Mouse (Mus musculus) midbrain, embryonic 15.5 days (tissue): Measurements from ENCODE around the gene Rere. TPM values are rescaled to one million over a fixed set of nuclear protein-coding genes. Genes with fewer than 3 reads are reported as not detected.
"Not testable (repeated sequence)": the region's sequence is repeated elsewhere in the genome, so short reads cannot be mapped to it uniquely, and the experiment has no call there.

Experiments
- ATAC-seq: fragments of 200-750 bp; cut with Nextera tagmentation; replicated peaks from 2 replicates; pipeline ENCODE4 v1.8.0; 2017; ENCODE audit warnings: moderate TSS enrichment
- H3K27ac ChIP-seq: fragments of 300-500 bp; sonication (generic); 2 replicates; pipeline ENCODE4 v1.5.1; 2015; ENCODE audit warnings: mild to moderate bottlenecking, inconsistent platforms
- H3K27me3 ChIP-seq: fragments of 300-500 bp; sonication (generic); replicated peaks from 2 replicates; pipeline ENCODE4 v1.6.1; 2015; ENCODE audit warnings: inconsistent platforms
- H3K36me3 ChIP-seq: fragments of 300-500 bp; sonication (generic); replicated peaks from 2 replicates; pipeline ENCODE4 v1.6.1; 2015; ENCODE audit warnings: inconsistent platforms
- H3K4me1 ChIP-seq: fragments of 300-500 bp; sonication (generic); 2 replicates; pipeline ENCODE4 v1.6.1; 2015; ENCODE audit warnings: inconsistent platforms
- H3K4me2 ChIP-seq: fragments of 300-500 bp; sonication (generic); 2 replicates; pipeline ENCODE4 v1.6.1; 2015; ENCODE audit warnings: inconsistent platforms, mild to moderate bottlenecking, moderate library complexity
- H3K4me3 ChIP-seq: fragments of 300-500 bp; sonication (generic); 2 replicates; pipeline ENCODE4 v1.5.1; 2015; ENCODE audit warnings: mild to moderate bottlenecking, inconsistent platforms
- H3K9ac ChIP-seq: fragments of 300-500 bp; sonication (generic); 2 replicates; pipeline ENCODE4 v1.6.1; 2015; ENCODE audit warnings: mild to moderate bottlenecking, inconsistent platforms
- H3K9me3 ChIP-seq: fragments of 300-500 bp; sonication (generic); 2 replicates; pipeline ENCODE4 v1.6.1; 2016; ENCODE audit warnings: inconsistent platforms
- WGBS: fragments of 180-500 bp; shearing (Covaris S2); methylation state at CpG from one replicate; pipeline ENCODE4 v1.1.7; 2015; ENCODE audit warnings: mixed read lengths; 5-methylcytosine and 5-hydroxymethylcytosine counted together
- polyA plus RNA-seq: library from polyadenylated mRNA; unstranded; fragments of >200 nt; fragmentation: Nextera tagmentation; extraction: Ambion mirVana; gene quantifications from 2 replicates; pipeline ENCODE4 v1.2.1, GENCODE M21; 2015

Rere gene
- polyA plus RNA-seq, 1 experiment from 2014 or later: 37.4 TPM

- no peaks in the 10 kb centered on the region for H3K9me3 ChIP-seq
- H3K9ac ChIP-seq: no peak overlapping the region; the same call in 1 of the 2 replicates
- ATAC-seq: peak; percentile 69
- H3K4me2 ChIP-seq: peak overlapping the region; percentile 29
- 2% methylated on average over 9 of the region's 9 CpGs for WGBS
- H3K27ac ChIP-seq: peak overlapping the region; percentile 57; the same call in 1 of the 2 replicates
- peaks cover 19% of the 10 kb centered on the region for H3K4me1 ChIP-seq
- H3K4me3 ChIP-seq: no peak overlapping the region
- no peaks in the 10 kb centered on the region for H3K27me3 ChIP-seq
- no peaks in the 10 kb centered on the region for H3K36me3 ChIP-seq
These were observed 8.7 kb upstream of the Rere start for GRCm38 (mm10) chr4:150272725-150273124.

- ATAC-seq: no peak
- H3K36me3 ChIP-seq: no peaks in the 10 kb centered on the region
- no peaks in the 10 kb centered on the region for H3K9me3 ChIP-seq
- H3K27me3 ChIP-seq: no peaks in the 10 kb centered on the region
- H3K4me3 ChIP-seq: no peak overlapping the region
- WGBS: 84% methylated on average over 5 of the region's 5 CpGs
- H3K27ac ChIP-seq: no peak overlapping the region
- H3K9ac ChIP-seq: no peak overlapping the region
- no peak overlapping the region for H3K4me2 ChIP-seq
- H3K4me1 ChIP-seq: peaks cover 22% of the 10 kb centered on the region
These were observed 5.9 kb upstream of the Rere start for GRCm38 (mm10) chr4:150275531-150275930.

- H3K27ac ChIP-seq: 0 out of 2 replicates have a peak overlapping the region, but pooled peaks have one; percentile 15
- WGBS: 83% methylated on average over 7 of the region's 7 CpGs
- H3K9ac ChIP-seq, ATAC-seq, H3K4me3 ChIP-seq, H3K36me3 ChIP-seq, H3K9me3 ChIP-seq, H3K27me3 ChIP-seq, H3K4me2 ChIP-seq: not testable (repeated sequence)
- peaks cover 18% of the 10 kb centered on the region for H3K4me1 ChIP-seq
These were observed 2.1 kb upstream of the Rere start for GRCm38 (mm10) chr4:150279336-150279735.

- H3K4me2 ChIP-seq: no peak overlapping the region
- H3K4me1 ChIP-seq: peaks cover 20% of the 10 kb centered on the region
- no peaks in the 10 kb centered on the region for H3K9me3 ChIP-seq
- no peaks in the 10 kb centered on the region for H3K36me3 ChIP-seq
- 63% methylated on average over 2 of the region's 2 CpGs for WGBS
- ATAC-seq: no peak
- peak overlapping the region; percentile 99 for H3K27ac ChIP-seq
- no peak overlapping the region for H3K9ac ChIP-seq
- no peak overlapping the region for H3K4me3 ChIP-seq
- H3K27me3 ChIP-seq: no peaks in the 10 kb centered on the region
These were observed 1.4 kb upstream of the Rere start for GRCm38 (mm10) chr4:150280002-150280401.

GRCm38 (mm10) chr4:150280459-150280858 lies 987 bp upstream of the Rere start:
- no peaks in the 10 kb centered on the region for H3K27me3 ChIP-seq
- peak overlapping the region; percentile 99 for H3K27ac ChIP-seq
- H3K36me3 ChIP-seq: no peaks in the 10 kb centered on the region
- H3K4me2 ChIP-seq: peak overlapping the region; percentile 70
- peaks cover 21% of the 10 kb centered on the region for H3K4me1 ChIP-seq
- peak overlapping the region; percentile 69 for H3K4me3 ChIP-seq
- H3K9me3 ChIP-seq: no peaks in the 10 kb centered on the region
- WGBS: 51% methylated on average over 4 of the region's 4 CpGs
- ATAC-seq: no peak
- H3K9ac ChIP-seq: no peak overlapping the region

GRCm38 (mm10) chr4:150281891-150282630 lies 615 bp downstream of the Rere start:
- Histone ChIP-seq H3K27me3 (no peaks in the 10 kb centered on the region), H3K4me3 (peak overlapping the region; percentile 69), H3K4me2 (peak overlapping the region; percentile 75), H3K9ac (peak overlapping the region; percentile 88), H3K9me3 (no peaks in the 10 kb centered on the region), H3K4me1 (peaks cover 27% of the 10 kb centered on the region), H3K27ac (peak overlapping the region; percentile 99), H3K36me3 (no peaks in the 10 kb centered on the region)
- WGBS: under 1% methylated on average over 47 of the region's 50 CpGs
- ATAC-seq: peak; percentile 34

- 2% methylated on average over 5 of the region's 5 CpGs for WGBS
- no peak for ATAC-seq
- no peaks in the 10 kb centered on the region for H3K36me3 ChIP-seq
- peak overlapping the region; percentile 99 for H3K27ac ChIP-seq
- H3K27me3 ChIP-seq: no peaks in the 10 kb centered on the region
- peak overlapping the region; percentile 69 for H3K4me3 ChIP-seq
- peak overlapping the region; percentile 88 for H3K9ac ChIP-seq
- H3K9me3 ChIP-seq: no peaks in the 10 kb centered on the region
- H3K4me2 ChIP-seq: peak overlapping the region; percentile 75
- H3K4me1 ChIP-seq: peaks cover 27% of the 10 kb centered on the region
These were observed 1.3 kb downstream of the Rere start for GRCm38 (mm10) chr4:150282631-150283334.

- Histone ChIP-seq H3K9ac (peak overlapping the region; percentile 88), H3K27me3 (no peaks in the 10 kb centered on the region), H3K36me3 (no peaks in the 10 kb centered on the region), H3K9me3 (no peaks in the 10 kb centered on the region), H3K4me3 (peak overlapping the region; percentile 69), H3K4me2 (peak overlapping the region; percentile 75), H3K27ac (peak overlapping the region; percentile 99), H3K4me1 (peaks cover 29% of the 10 kb centered on the region)
- WGBS: 0% methylated on average over 2 of the region's 2 CpGs
- no peak for ATAC-seq
These were observed 1.8 kb downstream of the Rere start for GRCm38 (mm10) chr4:150283335-150283638.

GRCm38 (mm10) chr4:150283993-150284392 lies 2.5 kb downstream of the Rere start:
- H3K9ac ChIP-seq: peak overlapping the region; percentile 88
- H3K36me3 ChIP-seq: no peaks in the 10 kb centered on the region
- WGBS: 2% methylated on average over 6 of the region's 6 CpGs
- no peaks in the 10 kb centered on the region for H3K9me3 ChIP-seq
- H3K27ac ChIP-seq: peak overlapping the region; percentile 99
- ATAC-seq: no peak
- peak overlapping the region; percentile 69 for H3K4me3 ChIP-seq
- peaks cover 36% of the 10 kb centered on the region for H3K4me1 ChIP-seq
- peak overlapping the region; percentile 75 for H3K4me2 ChIP-seq
- no peaks in the 10 kb centered on the region for H3K27me3 ChIP-seq

- Histone ChIP-seq H3K4me2 (no peak overlapping the region), H3K36me3 (no peaks in the 10 kb centered on the region), H3K4me3 (no peak overlapping the region), H3K9me3 (no peaks in the 10 kb centered on the region), H3K27me3 (no peaks in the 10 kb centered on the region), H3K9ac (no peak overlapping the region), H3K27ac (no peak overlapping the region), H3K4me1 (peaks cover 36% of the 10 kb centered on the region)
- WGBS: 85% methylated on average over 8 of the region's 8 CpGs
- ATAC-seq: no peak
These were observed 5.5 kb downstream of the Rere start for GRCm38 (mm10) chr4:150286980-150287379.

- 90% methylated on average over 1 of the region's 1 CpGs for WGBS
- H3K4me3 ChIP-seq: not testable (repeated sequence)
- H3K4me1 ChIP-seq: peaks cover 36% of the 10 kb centered on the region
These were observed 6.0 kb downstream of the Rere start for GRCm38 (mm10) chr4:150287463-150287862.

GRCm38 (mm10) chr4:150291900-150292299 lies 10.5 kb downstream of the Rere start:
- no peak for ATAC-seq
- no peak overlapping the region for H3K9ac ChIP-seq
- no peaks in the 10 kb centered on the region for H3K27me3 ChIP-seq
- H3K4me3 ChIP-seq: no peak overlapping the region
- WGBS: 97% methylated on average over 3 of the region's 3 CpGs
- no peak overlapping the region for H3K27ac ChIP-seq
- no peak overlapping the region for H3K4me2 ChIP-seq
- peaks cover 16% of the 10 kb centered on the region for H3K4me1 ChIP-seq
- H3K9me3 ChIP-seq: no peaks in the 10 kb centered on the region
- H3K36me3 ChIP-seq: no peaks in the 10 kb centered on the region

More at GRCm38 (mm10) chr4:150287463-150287862, 6.0 kb downstream of the Rere start:
- not testable (repeated sequence) for H3K27ac ChIP-seq, H3K36me3 ChIP-seq, H3K9ac ChIP-seq, H3K27me3 ChIP-seq, H3K9me3 ChIP-seq, H3K4me2 ChIP-seq, ATAC-seq
